Mouse (Mus musculus): Measurements from ENCODE around the gene Arel1.

Gene Arel1

DNA sequence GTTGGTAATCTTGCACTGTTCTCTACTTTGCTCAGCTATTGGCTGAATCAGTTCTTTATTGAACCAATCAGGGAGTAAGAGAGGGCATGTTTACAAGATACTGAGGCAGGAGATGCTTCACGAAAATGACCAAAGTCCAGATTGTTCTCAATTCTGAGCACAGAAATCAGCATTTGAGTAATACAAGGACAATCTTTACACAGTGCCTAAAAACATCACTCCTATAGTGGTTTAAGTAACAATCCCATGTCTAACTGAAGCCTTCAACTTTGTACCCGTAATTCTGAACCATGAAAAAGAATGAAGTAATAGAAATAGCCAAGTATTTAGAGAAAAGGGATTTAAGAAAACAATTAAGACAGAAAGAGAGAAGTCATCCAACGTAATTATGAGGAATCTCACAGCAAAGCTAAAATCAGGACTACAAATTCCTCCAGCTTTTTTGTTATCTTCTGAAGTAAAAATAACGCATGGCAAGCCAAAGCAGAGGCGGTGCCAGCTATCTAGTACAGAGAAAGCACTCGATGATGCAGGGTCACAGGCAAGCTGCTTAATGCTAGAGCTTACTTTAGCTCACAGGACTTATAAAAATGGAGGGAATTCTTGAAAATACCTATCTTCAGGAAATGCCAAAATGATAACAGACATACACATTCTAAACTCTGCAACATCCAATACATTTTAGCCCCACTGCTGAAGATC is 22.0 kb downstream of the Arel1 start:
- DNase-seq: no peak

DNA sequence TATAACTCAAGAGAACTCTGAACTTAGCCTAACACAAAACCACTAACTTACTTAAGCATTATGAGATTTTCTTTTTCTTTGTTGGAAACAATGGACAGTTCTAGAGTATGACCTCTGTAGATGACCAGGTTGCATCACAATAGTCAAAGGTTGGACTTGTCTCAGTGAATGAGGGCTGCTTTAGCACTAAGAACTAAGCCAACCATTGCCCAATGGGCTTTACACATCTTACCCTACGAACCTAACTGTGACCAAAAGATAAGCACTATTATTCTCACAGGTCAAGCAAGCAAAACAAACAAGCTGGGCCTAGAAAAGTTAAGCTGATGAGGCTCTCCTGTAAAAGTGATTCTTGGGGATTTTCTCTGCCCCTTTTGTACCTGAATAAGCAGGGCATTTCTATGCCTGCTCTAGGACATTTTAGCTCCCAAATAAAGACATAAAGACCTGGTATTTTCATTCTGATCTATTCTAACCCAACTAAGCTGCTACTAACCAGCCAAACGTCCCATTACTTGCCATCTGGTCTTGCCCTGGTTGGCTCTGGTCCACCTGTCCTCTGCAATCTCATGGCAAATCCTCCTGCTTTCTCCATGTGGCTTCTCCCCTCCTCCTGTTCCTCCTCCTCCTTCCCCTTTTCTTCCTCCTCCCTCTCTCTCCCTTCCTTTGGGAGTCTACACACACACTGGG is 22.7 kb downstream of the Arel1 start:
- DNase-seq: peak; percentile 77 to 86

DNA sequence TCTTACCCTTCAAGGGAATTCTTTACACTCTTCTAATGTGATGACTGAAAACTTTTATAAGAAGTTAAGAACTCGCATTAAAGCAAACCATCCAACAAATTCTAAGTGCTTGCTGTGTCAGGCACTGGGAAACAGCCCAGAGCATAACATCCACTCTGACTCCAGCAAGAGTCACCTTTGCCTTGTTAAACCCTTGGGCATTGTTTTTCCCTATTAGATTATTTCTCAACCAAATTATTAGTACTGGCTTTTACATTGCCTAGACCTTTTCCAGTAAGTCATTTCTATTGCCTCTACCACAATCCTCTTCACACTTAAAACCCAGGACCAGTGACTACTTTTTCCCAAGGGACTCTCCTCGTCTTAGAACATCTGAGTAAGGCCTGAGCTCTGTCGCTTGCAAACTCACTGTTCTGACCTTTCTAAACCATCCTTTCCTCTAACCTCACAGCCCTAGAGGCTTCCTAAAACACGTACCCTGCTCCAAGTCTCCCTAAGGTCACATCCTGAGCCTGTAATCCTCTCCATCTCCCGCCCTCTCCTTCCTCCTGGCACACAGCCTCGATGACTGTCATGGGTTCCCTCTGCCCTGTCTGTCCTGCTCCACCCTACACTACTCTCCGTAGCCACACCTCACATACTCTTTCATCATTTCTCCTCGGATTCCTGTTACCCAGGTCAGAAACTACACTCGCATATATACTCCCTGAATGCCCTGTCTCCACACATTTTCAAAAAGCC is 25.7 kb downstream of the Arel1 start:
- DNase-seq: no peak

DNA sequence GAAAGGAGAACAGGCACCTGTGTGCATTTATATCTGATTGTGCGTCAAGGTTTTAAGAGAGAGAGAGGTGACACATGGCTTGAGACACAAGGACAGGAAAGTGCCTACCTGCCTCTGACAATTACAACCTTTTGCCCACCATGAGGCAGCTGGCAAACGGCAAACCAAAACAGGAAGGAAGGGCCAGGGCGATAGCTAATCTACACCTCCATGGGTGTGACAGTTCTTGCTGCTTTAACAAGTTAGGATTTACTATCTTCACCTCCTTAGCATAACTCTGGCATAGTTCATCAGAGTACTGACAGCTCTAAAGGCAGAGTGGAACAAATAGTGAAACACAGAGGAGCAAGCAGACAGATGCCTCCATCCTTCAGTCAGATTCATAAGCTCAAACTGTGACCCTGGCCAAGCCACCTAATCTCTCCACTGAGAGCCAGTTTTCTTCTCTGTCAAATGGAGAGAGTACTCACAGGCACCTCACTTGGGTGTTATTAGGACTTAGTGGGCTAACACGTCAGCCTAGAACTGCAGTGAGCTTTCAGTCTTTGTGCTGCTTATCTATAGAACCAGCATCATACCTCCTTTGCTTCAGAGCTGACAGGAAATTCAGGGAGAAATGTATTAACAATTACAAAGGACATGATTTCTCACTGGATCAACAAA is 26.4 kb downstream of the Arel1 start:
- DNase-seq: no peak

DNA sequence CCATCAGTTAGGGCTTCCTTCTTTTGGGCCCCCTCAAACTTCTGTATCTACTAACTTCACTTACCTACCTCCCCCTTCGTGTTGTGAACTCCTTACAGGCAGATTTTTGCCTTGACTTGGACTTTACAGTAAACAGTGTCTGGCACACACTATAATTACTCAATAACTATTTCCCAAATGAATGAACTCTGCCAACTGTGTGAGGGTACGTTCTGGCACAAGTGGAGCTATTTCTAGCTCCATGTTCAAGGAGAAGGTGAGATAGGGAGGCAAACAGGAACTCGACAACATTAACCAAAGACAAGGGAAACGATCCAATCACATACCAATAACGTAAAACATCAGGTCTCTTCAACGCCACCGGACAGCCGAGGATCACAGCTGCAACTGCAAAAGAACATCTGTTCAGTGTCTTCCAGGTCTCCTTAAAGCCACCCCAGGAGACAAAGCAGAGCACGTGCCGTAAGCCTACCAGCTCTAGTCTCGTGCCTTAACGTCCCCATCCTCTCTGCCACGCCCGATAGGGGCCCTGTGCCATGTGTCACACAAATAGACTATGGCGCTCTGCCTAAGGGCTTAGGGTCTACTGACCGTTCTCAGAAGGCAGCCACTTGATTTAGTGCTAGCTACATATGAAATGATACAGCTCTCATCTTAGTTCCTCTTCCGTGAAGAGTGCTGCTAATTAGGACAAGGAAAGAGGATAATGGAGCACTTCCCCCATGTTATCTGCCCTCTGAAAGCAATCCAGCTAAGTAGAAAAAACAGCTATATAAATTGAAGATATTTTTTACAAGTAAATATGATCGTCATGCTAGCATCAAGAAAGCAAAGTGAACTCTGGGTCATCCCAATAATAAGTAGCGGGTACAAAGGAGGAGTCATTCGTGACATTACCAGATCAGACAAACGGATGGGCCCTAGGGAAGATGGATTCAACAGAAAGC is 27.4 kb downstream of the Arel1 start:
- no peak for DNase-seq

DNA sequence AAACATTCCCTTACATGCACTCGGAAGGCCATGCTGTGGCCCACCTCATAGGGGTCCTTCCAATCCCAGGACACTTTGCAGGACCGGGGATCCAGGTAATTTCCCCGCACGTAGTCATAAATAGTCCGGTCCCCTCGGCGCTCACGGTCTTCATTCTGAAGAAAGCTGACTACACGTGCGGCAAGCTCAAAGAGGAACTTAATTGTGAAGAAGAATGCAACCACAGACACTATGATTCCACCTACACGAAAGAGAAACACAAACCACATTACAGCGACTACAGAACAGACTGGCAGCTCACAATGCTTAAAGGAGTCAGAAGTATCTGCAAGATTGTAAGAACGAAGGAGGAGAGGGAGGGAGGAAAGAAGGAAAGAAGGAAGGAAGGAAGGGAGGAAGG is 29.0 kb downstream of the Arel1 start:
- DNase-seq: no peak

DNA sequence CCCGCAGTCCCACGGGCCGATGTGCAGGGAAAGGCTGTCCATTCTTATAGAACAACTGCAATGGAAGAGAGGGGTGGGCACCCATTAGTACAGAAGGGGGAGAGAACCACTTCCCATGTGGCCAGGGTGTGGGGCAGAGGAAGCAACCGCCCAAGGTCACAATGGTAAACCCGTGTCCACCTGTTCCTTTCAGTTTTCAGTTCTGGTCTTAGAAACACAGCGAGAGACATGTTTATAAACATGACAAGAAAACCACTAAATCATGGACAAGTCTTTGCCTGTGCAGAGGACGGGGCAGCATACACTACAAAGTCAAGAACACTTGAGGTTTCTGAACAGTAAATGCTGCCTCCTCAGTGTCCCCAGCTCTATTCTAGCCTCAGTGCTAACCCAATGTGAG is 30.4 kb downstream of the Arel1 start:
- DNase-seq: no peak

DNA sequence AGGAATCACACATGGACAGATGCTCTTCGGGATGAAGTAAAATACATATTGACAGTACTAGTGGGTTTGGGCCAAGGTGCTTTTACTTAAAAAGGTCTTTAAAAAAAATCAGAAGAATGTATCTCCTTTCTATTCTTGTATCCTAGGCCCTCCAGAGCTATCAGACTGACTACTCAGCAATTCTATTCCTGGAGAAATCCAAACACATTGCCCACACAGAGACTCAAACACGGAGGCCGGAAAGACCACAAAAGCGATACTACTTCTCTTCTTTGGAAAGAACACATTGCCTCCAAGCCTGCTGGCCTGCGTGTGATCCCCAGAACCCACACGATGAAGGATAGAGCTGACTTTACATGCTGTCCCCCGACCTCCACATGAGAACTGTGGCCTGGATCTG is 31.6 kb downstream of the Arel1 start:
- no peak for DNase-seq

DNA sequence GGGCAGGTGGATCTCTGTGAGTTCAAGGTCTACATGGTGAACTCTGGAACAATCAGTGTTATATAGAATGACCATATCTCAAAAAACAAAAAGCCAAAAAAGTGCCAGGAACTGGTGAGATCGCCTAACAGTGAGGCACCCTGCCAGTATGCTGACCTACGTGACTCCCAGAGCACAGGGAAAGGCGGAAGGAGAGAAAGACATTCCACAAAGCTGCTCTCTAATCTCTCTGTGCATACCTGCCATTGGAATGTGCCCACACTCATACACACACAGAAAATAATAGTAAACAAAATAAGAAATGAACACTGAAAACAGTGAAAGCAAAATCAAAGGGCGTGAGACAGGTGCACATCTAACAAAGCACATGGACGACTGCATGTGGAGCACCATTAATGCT is 35.4 kb downstream of the Arel1 start:
- DNase-seq: no peak

DNA sequence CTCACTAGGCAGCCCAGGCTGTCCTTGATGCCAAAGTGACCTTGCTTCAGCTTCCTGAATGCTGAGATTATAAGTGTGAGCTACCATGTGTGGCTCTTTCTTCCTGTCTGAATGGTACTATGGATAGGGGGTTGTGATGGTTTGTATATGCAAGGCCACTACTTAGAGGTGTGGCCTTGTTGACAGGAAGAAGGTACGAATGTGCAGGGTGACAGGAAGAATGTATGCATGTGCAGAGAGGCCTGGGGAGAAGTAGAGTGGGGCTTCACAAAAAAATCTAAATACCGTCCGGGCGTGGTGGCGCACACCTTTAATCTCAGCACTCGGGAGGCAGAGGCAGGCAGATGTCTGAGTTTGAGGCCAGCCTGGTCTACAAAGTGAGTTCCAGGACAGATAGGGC is 38.5 kb downstream of the Arel1 start:
- no peak for DNase-seq

DNA sequence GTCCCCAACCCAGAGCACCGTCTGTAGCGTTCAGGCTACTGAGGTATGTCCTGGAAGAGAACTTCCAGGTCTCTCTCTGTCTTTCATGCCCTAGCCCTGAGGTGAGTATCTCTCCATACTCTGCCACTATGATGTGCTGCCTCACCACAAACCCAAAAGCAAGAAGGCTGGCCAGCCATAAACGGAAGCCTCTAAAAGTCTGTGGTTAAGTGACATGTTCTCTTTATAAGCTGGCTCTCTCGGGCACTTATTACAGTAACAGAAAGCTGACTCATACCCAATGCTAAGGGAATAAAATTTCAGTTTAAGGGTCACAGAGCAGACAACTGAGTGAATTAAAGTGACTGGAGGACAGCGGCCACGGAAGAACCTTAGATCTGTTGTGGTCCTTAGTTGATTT is 44.2 kb downstream of the Arel1 start:
- DNase-seq: no peak

DNA sequence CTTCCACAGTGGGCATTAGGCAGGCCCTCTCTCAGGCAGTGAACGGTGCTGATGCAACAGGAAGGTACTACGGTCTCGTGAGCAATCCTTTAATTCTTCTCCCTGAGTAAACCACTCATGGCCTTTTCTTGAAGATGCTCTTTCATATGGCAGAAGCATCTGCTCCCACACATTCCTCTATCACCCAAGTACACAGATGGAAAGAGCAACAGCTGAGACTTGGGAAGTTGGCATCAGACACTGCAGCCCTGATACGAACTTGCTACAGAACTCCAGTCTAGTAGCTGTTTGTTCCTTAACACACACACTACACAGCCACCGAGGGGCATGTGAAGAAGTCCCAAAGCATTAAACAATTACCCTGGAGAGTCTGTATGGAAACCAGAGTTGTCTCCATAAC is 46.4 kb downstream of the Arel1 start:
- no peak for DNase-seq

DNA sequence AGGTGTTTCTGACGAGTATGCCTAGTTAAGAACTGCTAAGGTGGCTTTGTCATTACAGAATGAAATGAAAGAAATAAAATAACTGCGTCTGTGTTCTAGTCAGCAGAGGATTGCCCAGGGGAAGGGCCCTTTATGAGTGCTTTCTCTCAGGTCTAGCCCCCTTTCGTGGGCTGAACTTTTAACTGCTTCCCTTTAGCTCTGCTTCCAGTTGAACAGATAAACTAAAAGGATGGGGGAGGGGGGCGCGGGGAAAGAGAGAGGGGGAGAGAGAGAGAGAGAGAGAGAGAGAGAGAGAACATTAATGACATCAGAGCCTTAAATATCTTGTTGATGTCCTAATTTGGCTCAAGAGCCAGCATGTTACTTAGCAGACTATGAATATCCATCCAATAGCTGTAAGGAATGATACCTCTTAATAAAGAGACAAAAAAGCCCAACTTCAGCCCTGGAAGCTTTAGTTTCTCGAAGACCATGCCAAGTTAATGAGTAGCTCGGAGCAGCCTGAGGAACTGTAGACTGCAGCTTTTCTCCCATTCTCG is 48.8 kb downstream of the Arel1 start:
- DNase-seq: no peak

DNA sequence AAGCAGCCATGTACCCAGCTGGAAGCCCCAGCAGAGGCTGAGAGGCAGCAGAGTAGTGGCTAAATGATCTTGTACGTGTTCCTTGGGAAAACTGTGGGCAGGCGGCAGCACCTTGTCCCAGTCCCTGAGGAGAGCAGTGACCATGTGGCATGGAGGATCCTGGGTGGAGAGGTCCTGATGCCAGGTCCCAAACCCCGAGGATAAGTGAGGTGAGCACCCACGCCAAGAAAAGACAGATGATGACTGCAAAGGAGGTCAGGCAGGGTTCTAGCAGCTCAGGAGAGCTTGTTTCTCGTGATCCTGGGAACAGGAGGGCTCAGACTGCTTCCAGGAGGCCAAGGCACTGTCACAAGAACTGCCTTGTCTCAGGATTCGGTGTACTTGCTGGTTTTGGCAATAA is 51.9 kb downstream of the Arel1 start:
- DNase-seq: peak; percentile 39 to 46

DNA sequence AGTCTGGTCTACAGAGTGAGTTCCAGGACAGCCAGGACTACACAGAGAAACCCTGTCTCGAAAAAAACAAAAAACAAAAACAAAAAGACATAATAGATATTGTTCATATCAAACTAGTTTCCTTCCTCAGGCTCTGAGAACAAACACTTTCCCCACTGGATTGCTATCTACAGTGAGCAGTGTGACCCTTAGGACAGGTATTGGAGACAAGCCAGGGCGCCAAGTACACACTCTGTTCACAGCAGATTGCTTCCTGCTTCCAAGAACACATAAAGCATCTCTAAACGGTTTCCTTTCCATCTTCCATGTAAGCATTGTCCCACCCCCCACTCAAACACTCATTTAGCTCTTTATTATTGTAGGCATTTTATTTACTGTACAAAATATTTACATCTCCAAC is 52.9 kb downstream of the Arel1 start:
- DNase-seq: no peak

DNA sequence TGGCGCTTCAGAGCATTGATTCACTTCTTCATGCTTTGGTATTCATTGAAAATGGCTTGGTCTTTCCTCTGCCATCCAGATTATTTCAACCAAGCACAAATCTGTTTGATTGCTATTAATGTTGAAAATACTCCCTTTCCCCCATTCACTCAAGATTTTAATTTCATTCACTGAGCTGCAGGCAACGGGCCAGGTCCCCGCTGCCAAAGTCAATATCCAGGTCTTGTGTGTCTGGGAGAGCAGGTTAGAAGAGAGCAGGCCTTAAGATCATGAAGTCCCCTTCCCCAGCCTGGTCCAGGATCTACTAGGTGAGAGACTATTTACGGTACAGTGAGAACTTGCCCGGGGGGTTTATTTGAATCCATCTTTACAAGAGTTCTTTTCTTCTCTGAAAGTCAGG is 55.7 kb downstream of the Arel1 start:
- no peak for DNase-seq

DNA sequence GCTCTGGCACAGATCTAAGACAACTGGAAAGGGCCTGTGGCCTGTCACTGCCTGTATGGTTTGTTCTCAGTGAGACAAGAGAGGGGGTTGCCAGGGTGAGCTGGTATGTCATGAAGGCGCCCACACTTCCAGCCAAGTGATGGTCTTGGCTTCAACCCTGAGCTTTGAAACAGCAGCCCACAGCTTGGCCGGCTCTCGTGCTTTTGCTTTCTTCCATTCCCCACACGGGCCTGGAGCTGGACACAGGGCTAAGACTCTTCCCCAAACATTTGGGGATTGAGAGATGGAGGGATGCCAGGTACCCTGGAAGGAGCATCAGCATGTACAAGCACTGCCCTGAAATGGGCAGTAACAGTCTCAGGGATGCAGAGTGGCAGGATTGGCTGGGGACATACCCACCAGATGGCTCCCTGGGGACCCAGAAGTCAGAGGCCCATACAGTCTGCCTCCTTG is 58.0 kb downstream of the Arel1 start:
- DNase-seq: peak; percentile 41 to 53

DNA sequence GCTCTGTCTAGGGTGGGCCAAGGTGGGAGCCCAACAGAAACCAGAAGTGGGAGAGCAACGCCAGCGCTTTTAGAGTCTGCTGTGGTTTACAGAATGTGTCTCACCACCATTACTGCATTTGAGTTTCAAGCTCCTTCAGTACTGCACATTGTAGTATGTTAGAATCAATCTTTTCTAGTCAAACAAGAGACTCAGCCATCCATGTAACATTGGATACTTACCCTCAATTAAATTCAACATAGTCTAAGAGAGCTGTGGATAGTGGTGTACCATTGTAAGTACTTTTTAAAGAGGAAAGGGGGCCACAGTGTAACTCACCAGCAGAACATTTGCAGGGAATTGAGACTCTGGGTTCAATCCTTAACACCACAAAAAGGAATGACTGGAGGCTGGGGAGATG is 59.1 kb downstream of the Arel1 start:
- DNase-seq: no peak

DNA sequence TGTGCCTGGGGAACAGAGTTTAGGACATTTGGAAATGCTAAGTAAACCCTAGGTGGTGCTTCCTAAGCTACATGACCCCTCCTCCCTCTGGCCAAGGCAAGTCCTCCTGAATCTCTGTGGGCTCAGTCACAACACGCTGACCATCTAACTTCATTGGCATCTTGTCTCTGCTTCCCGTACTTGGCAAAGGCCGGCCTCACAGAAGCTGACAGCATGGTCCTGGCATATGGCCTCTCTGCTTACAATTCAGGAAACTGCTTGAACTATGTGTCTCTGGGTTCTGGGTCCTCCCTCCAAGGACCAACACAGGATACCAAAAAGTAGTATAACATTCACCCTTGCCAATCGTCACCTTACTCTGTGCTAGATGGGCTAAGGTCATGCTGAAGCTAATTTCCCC is 60.6 kb downstream of the Arel1 start:
- peak; percentile 80 to 82 for DNase-seq

DNA sequence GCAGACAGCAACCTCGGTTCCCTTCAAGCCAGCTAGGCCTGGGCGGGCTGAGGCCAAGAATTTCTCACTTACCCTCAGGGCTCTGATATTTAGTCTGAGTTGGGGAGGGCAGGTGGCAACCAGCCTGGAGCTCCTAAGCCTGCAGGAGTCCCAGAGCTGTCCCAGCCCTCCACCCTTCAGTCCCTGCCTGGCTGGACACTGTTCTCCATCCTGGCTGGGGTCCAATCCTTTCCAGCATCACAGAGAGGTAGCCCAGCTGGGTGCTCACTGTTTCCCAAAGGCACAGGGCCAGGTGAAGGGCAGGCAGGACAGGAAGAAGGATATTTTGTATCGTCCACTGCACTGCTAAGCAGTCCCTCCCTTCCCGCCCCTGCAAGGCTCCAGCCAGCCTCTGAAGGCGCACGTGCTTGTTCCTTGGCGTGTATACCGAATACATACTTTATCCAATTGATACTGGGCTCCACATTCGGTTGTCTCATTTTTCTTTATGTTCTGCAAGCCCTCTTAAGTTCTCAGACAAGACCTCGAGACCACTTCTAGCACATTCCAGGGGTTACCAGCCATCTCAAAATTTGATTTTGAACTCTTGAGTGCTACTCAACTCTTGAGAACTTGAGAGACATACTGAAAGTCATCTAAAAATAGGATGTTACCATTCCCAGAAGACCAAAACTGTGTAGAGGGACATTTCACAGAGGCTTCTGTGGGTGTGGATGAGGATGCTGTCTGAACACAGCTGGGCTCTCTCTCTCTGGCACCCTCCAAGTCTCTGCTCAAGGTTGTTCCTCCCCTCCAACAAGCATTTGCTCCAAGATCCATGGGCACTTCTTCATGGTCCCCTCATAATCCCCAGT is 62.8 kb downstream of the Arel1 start:
- DNase-seq: peak; percentile 87 to 88
